Mouse (Mus musculus): ENCODE measurements at regions not wholly inside any gene's neighbourhood (a gene's known extent, or its start where the extent isn't known, plus 50 kb on each side); places are given as distances from the start of the nearest gene placed in this dataset.
"Not testable (repeated sequence)": the region's sequence is repeated elsewhere in the genome, so short reads cannot be mapped to it uniquely, and the experiment has no call there.

DNA sequence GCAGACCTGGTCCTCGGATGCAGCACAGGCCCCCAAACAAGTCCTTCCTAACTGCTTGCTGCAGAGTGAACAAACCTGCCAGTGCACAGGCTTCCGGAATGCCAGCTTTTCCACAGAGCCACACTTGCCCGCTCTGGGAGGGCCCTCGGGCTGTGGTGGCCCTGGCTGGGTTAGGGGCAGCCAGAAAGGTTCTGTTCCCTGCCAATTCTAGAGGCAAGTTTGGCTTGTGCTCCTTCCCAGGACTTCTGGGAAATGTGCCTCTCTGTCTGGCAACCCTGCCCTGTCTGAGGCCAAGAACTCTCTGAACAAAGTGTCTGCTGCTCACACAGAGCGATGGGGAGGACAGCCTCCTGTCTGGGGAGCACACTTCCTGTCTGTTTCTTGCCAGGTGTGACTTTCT is 66.4 kb downstream of the Xrcc2 start:
- peak; percentile 57 to 68 for DNase-seq (ENCODE audit: low spot score in 2 of 2)

DNA sequence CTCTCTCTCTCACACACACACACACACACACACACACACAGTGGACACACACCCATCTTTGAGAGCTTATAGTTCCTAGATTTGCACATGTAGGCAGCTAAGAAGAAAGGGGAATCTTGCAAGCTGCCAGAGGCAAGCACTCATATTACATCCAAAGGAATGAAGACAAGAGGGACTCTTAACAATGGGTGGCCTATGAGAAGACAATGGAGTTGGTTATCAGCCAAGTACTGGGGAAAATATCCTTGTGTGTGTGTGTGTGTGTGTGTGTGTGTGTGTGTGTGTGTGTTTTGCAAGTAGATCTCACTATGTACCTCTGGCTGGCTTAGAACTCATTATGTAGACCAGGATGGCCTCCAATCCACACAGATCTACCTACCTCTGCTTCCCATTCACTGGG is 67.5 kb downstream of the Xrcc2 start:
- no peak for DNase-seq (ENCODE audit: low spot score in 2 of 2)

DNA sequence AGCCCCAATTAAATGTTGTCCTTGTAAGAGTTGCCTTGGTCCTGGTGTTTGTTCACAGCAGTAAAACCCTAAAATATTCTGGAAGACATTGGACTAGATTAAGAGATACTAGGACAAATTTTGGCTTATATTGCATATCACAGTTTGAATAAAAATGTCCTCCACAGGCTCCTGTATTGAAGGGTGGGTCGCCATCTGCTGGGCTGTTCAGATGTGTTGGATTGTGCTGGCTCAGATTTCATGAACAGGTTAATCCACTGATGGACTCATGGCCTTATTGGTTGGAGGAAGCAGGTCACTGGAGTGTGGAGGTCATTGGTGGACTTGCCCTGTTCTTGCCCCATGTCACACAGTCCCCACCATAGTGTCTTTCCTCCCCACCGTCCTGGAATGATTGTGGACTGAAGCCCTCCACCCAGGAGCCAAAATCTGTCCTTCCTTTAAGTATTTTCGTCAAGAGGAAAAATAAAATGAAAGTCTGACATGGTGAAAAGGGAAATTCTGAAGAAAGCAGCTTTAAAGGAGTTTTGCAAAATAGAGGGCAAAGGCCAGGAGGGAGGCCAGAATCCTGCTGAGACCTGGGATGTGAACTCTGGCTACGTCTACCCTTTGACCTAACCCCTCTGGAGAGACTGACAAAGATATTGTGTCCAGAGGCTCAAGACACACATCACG is 72.6 kb downstream of the Xrcc2 start:
- DNase-seq (ENCODE audit: low spot score in 2 of 2): no peak

DNA sequence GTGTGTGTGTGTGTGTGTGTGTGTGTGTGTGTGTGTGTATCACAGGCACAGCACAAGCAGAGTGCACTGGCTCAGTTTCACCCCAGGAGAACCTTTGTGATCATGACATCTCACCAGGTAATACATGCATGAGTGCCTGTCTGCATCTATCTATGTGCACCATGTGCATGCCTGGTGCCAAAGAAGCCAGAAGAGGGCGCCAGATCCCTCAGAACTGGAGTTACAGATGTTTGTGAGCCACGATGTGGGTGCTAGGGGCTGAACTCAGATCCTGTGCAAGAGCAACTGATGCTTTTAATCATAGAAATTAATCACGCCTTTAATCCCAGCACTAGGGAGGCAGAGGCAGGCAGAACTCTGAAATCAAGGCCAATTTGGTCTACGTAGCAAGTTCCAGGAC is 75.9 kb downstream of the Xrcc2 start:
- no peak for DNase-seq (ENCODE audit: low spot score in 2 of 2)

DNA sequence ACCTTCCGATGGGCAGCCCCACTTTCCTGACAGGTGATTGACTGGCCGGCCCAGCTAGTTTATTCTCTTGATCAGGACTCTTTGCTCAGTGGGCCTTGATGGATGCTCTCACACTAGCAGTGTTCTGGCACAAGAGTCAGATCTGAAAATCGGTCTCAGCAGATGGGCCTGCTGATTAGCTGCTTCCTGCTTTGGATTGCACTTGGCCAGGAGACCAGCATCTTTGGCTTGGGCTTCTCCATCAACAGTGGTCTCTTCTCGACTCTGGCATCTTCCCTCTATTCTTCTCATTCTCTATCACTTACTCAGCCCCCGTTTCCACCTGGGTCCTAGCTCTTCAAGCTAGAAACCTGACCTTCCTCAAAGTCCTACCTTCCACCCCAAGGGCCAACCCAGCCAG is 77.1 kb downstream of the Xrcc2 start:
- no peak for DNase-seq (ENCODE audit: low spot score in 2 of 2)

DNA sequence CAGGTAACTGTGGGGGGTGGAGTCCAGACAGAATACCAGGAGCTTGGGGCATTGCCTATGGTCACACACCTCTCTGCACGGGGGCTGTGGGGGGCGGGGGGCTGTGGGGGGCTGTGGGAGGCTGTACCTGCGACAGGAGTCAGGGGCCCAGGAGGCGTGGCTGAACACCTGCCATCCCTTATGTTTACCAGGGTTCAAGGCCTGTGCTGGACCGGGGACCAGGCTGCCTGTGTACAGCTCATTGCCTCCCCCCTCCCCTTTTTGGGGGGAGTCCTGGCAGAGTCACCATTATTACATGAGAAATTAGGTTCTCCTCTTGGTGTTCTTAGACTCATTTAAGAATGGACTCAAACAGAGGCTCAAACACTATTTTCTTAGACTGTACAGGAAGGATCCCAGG is 78.5 kb downstream of the Xrcc2 start:
- DNase-seq (ENCODE audit: low spot score in 2 of 2): no peak

DNA sequence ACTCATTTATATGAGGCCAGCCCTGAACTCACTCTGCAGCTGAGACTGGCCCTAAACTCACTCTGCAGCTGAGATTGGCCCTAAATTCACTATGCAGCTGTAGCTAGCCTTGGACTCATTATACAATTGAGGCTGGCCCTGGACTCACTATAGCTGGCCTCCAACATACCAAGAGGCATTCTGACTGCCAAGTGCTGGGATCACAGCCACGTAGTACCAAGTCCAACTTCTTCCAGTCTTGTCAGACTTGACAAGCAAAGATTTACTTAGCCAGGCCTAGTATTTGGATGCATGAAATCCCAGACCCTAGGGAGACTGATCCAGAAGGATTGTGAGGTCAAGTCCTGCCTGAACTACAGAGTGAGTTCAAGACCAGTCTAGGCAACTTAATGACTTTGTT is 81.6 kb downstream of the Xrcc2 start:
- no peak for DNase-seq (ENCODE audit: low spot score in 2 of 2)

DNA sequence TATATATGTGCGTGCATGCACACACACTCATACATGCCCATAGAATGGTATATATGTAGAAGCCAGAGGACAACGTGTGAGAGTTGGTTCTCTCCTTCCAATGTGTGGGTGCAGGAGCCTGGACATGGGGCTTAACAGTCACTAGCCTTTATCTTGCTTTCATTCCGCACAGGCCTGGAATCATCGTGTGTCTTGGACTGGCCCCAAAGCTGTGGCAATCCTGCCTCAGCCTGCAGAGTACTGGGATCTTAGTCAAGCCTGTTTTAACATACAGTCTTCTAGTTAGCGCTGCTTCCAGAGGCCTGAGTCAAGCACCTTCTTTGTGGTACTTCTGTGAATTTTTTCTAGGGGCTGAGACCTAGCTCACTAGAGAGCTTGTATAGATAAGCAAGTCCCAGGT is 85.8 kb downstream of the Xrcc2 start:
- no peak for DNase-seq (ENCODE audit: low spot score in 2 of 2)

DNA sequence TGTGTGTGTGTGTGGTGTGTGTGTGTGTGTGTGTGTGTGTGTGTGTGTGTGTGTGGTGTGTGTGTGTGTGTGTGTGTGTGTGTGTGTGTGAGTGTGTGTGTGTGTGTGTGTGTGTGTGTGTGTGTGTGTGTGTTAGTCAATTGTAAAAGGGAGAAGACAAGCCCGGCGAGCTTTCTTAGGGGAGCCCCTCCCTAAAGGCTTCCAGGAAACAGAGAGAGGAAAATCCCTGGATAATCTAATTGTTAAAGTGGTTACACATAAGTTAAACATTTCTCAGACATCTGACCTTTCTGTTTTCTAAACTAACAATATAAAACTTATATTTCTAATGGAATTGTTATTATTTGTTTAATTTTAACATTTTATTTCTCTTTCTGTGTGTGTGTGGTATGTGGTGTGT is 86.3 kb downstream of the Xrcc2 start:
- DNase-seq (ENCODE audit: low spot score in 2 of 2): not testable (repeated sequence)

DNA sequence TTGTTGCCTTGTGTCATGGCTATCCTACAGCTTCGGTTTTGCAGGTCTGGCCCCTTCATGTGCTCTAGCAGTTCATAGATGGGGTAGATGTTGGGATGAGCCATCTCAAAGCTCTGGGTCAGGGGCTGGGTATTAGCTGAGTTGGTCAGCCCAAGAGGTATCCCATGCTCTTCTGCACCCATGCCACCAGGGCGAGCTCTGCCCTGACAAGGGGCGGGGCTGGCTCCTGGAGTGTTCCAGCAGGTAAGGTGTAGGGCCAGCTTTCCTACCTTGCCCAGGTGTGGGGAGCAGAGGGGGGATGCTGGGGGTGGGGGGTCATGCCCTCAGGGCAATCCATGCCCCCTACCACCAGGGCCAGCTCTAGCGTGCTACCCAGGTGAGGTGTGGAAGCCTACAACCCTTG is 91.0 kb downstream of the Xrcc2 start:
- DNase-seq (ENCODE audit: low spot score in 2 of 2): no peak

DNA sequence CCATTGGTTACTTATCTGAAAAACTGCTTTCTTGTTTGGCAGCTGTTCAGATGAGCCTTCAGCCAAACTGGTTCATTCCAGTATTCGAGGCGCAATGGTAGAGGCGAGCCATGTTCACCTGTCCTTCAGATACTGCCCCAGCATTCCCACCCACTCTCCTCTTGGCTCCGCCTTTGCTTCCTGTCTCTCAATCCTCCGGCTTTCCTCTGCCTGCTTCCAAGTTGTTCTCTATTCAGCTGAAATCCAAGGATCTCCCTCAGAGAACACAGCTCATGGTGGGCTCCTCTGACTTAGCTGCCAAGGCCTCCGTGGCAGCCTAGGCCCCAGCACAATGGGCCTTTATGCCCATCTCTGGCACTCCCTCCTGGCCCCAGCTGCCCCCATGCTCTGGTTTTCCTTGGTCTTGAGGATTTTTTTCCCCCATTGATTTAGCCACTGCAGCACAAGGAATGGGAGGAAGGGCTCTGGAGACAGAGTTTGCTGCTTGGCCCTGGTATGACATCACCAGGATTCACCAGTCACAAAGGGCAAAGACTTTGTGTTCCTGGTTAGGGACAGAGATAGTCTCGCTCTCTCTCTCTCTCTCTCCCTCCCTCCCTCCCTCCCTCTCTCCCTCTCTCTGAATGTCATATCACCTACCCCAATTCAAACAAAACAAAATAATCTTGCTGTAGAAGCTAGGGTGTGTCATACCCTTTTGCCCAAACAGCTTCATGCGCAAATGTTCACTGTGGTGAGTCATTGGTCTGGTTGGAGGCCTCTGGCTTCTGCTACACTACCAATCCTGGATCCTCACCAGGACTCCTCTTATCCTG is 91.6 kb downstream of the Xrcc2 start:
- DNase-seq (ENCODE audit: low spot score in 2 of 2): peak; percentile 56 to 72

DNA sequence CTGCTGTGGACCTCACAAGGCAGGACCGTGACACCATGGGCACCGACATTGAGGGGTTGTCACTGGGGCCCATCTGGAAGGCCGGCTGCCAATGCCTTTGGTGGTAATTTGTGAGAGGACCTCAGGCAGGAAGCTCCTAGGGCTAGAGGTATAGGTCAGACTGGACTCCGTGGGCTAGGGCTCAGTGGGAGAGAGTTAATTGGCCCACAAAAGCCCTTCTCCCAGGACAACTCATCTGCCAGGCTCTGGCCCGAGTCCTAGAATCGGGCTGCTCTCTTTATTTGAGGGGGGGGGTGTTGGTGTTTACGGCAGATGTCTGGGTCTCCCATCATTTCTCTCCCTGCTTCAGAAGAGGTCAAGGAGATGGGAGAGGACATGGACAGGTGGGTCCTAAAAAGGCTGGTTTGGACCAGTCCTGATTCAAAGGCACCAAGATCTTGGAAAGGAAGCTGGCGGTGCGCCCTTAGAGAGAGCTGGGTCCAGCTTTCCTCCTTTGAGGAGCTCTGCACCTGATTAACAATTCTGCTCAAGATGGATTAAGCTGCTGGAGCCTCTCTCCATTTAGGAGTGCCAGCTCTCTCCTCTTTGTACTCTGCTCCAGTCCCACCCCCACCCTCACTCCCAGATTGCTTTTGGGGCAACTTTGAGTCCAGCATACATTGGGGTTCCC is 93.5 kb downstream of the Xrcc2 start:
- peak; percentile 57 to 67 for DNase-seq (ENCODE audit: low spot score in 2 of 2)

DNA sequence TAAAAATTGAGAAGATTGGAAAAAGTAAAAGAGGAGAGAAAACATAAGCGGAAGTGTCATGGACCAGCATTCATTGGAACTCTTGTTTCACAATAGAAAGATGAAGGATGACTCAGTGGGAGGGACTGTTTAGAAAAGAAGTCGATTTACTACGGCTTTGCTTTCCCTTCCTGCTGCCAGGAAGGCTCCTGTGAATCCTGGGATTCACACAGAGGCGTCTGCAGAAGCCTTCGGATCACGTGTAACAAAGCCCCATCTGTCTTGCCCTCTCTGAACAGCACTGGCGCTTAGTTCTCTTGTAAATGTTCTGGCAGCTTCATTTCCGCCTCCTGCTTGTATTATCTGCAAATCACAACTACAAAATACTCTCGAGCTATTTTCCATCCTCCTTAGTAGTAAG is 94.0 kb downstream of the Cct8l1 start:
- peak; percentile 35 to 49 for DNase-seq (ENCODE audit: low spot score in 2 of 2)

DNA sequence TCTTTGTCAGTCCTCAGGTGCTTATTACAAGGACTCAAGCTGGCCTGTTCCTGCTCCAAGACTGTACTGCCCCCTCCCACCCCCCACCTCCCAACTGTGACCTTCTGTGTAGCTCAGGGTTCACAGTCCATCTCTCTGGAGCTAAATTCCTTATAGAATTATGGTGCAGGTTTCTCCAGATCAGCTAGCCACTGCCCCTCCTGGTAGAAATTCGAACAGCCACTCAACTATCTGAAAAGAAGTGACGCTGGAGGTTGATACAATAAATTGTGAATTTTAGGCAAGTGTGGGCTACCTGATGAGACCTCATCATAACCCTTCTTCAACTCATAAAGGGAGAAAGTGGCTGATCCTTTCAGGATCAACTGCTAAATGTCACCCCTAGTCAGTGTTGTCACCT is 86.3 kb downstream of the Cct8l1 start:
- DNase-seq (ENCODE audit: low spot score in 2 of 2): no peak

DNA sequence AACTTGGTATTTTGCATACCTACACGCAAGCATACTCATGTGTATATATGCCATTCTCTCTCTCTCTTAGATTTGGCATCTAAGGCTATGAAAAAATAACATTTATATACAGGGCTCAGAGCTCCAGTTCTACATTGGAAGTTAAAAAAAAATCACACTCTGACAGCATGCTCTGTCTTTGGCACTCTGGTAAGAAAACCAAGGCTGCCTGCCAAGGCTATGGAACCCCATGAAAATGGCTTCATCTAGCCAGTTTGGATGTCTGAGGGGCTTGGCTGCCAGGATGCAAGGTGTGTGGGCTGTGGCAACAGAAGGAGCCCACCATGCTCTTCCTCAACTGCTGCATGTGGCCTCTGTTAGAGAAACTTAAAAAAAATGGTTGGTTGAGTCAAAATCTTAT is 83.5 kb downstream of the Cct8l1 start:
- peak in 1 of 2 experiments; percentile 48 for DNase-seq (ENCODE audit: low spot score in 2 of 2)

DNA sequence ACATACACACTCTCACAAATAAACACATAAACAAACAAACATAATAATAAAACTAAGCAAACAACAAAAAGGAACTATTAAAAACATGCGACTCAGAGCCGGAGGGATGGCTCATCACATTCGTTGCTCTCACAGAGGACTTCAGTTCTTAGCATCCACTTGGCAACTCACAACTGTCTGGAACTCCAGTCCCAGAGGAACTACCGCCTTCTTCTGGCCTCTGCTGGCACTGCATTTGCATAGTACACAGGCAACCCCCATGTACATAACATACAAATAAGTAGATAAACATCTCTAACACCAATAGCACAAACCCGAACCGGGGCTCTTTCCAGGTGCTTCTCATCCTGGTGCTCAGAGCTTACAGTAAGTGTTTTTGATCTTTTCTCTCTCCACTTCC is 81.9 kb downstream of the Cct8l1 start:
- DNase-seq (ENCODE audit: low spot score in 2 of 2): no peak

DNA sequence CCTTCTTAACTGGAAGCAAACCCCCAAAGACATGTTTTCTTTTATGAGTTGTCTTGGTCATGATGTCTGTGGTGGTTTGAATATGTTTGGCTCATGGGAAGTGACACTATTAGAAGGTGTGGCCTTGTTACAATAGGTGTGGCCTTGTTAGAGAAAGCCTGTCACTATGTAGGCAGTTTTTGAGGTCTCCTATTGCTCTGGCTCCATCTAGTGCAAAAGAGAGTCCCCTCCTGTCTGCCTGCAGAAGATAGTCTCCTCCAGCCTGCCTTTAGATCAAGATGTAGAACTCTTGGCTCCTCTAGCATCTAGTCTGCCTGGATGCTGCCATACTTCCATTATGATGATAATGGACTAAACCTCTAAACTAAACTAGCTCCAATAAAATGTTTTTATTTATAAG is 75.8 kb downstream of the Cct8l1 start:
- DNase-seq (ENCODE audit: low spot score in 2 of 2): no peak
